Mouse (Mus musculus): ENCODE data around the gene Entpd4b.
"Not testable (repeated sequence)": the region's sequence is repeated elsewhere in the genome, so short reads cannot be mapped to it uniquely, and the experiment has no call there.

The Entpd4b gene

DNA sequence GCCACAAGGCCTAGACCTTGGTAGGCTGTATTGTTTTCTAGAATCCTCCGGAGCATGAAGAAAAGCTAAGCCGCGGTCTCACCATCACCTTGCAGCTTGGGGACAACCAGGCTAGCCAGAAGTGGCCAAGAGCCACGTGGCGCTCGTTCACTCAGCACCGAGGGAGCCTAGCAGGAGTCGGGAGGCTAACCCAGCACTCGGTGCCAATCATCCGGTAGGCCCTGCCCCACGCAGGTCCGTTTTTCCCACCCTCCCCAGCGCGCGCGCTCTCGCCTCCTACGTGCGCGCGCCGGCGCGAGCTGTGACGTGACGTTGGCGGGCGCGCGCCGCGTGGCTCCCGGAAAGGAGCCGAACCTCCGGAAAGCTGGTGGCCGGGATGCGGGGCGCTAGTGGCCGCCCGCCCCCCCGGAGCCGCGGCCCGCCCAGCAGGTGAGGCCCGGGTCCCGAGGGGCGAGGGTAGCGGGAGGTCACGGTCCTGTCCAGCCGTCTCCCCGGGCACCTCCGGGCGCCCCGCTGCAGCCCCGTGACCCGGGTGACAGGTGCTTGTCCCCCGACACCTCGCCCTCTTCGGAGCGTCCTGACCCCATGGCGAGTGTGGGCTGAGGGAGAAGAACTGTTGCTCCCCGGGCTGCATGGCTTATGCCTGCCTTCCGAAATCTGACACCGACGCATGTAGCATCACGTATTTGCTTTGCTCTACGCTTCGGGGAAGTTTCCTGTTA is at the start of gene Entpd4b:
Entpd4b (plus strand) TSS at position 315 of the 722 bp plus-strand sequence.
- DNase-seq: not testable (repeated sequence)

DNA sequence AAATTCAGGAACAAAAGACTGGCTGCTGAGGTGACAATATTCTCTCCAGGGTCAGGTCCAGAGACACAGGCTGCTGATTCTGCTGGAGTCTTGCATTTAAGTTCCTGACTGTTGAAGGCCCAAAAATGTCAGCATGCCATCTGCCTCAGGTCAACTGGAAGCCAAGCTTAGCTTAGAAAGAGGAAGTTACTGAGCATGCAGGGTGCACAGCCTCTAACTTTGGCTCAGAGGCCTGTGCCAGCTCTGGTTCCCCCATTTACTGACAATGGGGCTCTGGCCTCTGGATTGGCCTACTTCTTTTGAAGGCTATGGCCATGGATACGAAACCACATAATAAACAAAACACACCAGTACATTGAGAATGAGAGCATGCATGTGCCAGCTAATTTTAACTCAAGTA is 48.2 kb upstream of the Entpd4b start:
- DNase-seq: not testable (repeated sequence)

DNA sequence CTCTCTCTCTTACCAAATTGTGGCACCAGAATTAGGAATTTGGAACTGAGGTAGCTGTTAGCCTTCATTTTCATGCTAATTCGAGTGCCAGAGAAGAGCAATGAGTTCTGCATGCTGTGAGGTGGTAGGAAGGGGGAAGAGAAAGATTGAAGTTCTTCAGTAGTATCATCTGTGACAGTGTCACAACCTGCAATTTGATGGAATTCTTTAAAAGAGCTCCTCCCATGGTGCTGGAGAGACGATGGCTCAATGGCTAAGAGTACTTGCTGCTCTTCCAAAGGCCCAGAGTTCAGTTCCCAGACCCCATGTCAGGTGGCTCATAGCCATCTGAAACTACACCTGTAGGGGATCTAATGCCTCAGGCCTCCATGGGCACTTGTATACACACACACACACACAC is 42.8 kb upstream of the Entpd4b start, which contains the start of gene Gm27179:
Gm27179 (minus strand) TSS at position 101 of the 400 bp plus-strand sequence.
- DNase-seq: not testable (repeated sequence)

DNA sequence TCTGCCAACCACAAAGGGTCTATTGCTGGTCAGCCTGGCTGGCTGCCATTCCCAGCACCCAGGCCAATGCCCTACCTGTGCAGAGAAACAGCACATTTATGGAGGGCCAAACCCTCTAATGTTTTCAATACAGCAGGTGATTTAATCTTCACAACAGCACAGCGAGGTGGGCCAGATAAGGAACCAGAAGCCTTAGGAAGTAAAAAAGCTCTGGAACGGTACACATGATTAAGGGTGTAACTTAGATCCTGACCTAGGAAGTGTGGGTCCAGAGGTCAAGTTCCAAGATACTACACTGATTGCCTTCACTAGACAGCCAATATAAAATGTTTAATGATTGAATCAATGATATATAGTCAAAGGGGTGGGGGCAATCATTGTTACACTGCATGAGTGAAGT is 34.4 kb upstream of the Entpd4b start:
- not testable (repeated sequence) for DNase-seq

DNA sequence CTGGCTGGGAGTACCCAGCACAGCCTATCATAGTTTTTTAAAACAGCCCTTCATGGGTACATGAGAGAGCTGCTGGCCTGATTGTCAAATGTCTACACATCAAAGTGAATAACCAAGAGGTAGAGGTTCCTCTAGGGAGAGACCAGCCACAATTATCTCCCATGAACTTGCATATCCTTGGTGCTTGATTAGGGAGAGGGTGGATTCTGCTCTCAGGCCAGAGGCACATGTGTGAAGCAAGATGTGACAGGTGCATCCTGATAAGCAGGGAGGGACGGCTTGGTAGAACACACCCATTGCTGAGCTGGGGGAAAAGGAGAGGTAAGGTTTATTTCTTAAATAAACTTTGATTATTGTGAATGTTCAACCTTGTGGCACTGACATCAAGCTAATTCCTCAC is 32.2 kb upstream of the Entpd4b start:
- DNase-seq: not testable (repeated sequence)

DNA sequence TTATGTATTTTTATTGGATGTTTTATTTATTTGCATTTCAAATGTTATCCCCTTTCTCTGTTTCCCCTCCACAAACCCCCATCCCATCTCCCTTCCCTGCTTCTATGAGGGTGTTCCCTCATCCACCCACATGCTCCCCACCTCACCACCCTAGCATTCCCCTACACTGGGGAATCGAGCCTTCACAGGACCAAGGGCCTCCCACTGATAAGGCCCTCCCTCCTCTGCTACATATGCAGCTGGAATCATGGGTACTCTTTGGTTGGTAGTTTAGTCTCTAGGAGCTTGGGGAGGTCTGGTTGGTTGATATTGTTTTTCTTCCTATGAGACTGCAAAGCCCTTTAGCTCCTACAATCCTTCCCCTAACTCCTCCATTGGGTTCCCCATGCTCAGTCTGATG is 29.0 kb upstream of the Entpd4b start:
- not testable (repeated sequence) for DNase-seq

DNA sequence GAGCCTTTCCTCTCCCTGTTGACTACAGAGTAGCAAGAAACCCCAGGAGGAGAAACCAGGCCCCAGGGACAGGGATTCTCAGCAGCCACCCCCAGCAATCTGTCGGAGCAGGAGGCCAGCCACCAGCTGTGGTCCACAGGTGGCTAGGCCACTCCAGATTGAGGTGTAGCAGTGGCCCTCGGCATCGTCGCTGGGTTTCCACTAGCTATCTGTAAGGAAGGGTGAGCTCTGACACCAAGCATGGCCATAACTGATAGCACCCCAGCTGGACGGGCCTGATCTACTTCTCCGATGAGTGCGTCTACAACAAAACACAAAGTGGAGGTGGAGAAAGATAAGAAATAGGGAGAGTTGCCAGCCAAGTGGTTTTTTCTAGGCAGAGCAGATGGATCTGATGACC is 18.7 kb upstream of the Entpd4b start:
- DNase-seq: not testable (repeated sequence)

DNA sequence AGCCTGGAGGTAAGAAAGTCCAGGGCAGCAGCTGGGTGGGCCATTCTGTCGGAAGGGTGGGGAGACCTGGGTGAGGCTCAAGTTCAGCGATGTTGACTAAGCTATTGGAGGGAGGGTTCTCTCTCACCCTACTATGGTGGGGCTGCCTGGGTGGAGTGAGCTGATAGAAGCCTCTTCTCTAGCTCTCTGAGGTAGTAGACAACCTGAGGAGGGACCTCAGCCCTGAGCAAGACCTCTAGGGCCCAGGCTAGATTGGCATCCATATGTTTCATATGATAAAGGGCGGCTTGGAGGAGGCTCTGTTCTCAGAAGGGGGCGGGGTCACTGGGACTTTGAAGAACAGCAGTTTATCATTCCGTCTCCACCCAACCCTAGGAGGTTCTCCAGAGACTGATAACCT is 15.1 kb upstream of the Entpd4b start:
- not testable (repeated sequence) for DNase-seq

DNA sequence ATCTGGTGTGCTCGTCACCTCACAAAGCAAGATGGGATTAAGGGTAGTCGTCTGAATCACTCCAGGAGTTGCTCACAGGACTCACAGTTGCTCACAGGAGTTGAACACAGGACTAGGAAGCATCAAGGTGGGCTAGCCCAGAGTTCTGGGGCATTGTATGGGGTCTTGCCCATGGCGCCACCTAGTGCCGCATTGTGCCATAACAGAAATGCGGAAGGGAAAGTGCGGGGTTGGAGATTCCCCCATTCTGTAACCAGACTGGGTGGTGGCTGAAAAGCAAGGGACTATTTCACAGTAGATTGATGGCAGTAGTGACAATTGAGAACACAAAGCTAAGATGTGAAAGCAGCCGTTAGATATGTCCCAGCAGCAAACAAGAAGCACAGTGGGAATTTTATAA is 12.5 kb upstream of the Entpd4b start:
- not testable (repeated sequence) for DNase-seq

DNA sequence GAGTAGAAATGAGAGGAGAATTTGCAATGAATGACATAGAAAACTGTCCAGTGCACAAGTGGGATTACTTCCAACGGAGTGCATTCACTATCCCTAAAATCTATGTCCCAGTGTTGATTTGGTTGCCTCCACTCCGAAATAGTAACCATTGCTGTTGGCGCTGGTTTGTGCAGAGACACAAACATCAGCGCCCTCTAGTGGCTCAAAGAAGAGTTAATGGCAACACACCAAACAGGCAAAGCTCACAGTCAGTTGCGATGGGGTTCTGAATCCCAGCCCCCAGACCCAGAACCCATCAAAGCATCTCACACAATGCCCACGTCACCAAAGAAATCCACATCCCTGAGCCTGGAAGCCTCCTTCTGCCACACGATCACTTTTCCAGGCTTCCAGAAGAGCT is 11.2 kb upstream of the Entpd4b start:
- DNase-seq: not testable (repeated sequence)

DNA sequence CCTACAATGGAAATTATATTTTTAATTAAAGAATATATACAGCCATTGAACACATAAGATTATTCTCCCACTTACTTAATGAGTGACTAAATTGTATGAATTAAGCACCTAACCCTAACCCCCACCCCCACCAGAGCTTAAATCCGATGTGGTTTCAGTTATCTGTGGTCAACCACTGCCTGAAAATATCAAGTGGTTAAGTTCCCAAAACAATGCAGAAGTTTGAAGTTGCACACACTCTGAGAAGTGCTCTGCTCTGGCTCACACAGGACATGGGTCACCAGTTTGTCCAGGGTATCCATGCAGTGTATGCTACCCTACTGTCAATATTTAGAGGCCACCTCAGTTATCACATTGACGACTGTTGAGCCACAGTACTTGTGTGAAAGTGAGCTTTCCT is 10.2 kb upstream of the Entpd4b start:
- DNase-seq: not testable (repeated sequence)

DNA sequence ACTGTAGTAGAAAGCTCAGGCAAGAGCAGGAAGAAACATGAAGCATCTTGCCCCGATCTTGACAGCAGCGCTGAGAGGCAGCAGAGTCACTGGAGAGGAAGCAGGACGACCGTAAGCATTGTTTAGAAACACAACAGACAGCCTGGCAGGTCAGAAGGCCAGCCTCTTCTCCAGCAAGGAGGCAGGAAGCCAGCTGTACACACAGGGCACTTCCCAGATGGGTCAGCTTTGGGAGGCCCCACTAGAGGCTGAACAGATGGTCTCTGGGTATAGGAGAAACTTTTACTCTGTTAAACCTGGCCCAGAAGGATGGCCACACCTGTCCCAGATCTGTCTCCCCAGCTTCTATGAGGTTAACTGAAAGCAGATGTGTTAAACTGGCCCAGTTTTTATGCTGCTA is 7.9 kb upstream of the Entpd4b start:
- not testable (repeated sequence) for DNase-seq

DNA sequence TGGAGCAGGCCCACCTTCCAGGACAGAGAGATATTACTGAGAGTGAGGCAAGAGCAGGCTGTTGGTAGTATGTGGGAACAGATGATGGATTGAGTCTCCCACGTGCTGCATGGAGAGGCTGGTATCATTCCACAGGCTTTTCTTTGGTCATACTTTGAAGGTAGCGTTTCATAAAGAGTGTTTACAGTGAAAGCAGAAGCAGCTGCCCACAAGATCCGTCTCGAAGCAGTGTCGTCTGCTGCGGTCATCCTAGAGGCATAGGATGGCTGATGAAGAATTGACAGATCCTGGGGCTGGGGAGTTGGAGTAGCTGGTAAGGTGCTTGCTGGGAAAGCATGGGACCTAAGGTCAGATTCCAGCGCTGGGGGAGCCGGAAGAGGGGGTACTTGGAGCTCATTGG is 1.6 kb downstream of the Entpd4b start:
- not testable (repeated sequence) for DNase-seq

DNA sequence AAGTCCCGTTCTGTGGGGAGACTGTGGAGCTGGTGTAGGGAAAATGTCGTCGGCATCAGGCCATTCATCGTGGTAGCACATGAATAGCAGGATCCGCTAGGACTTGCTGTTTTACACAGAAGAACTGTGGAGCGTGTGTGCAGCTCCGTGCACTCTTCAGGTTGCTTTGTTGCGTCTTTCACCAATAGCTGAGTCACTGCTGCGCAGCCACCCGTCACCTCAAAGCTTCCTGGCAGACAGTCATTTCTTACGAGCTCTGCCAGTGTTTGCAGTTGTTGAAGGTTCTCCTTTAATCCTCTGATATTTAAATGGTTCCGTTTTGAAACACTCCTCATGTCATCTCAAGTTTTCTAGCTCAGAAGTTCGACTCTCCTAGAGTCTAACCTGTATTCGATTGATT is 2.3 kb downstream of the Entpd4b start:
- not testable (repeated sequence) for DNase-seq

Data from spleen, adult 18-20 months (tissue).